ENCODE assay signal across 17 mouse cellular contexts in genomic region chr7:123405619-123406018, GRCm38 (mm10). TPM values are rescaled to one million over a fixed set of nuclear protein-coding genes. Genes with fewer than 3 reads are reported as not detected.
DNase-seq lines count a peak whose midpoint lies in the region; ATAC-seq and TF ChIP-seq lines count a peak whose summit lies in the region.
"Had no signal": no experiment of that assay in that cellular context is flagged by ENCODE, and none has a peak within 500 bp of the region (broad histone marks: within the 10 kb centered on the region; RNA-seq: fewer than 3 reads in every experiment).

No protein-coding gene starts in this region.

- no peak for TF ChIP-seq CTCF in embryonic fibroblast, embryonic 13.5 days (IDR thresholded peaks at IDR 0.05; ENCODE audit: borderline replicate concordance, insufficient read depth, low read length)

- H3K4me3 ChIP-seq in embryonic fibroblast, embryonic 13.5 days (ENCODE audit: insufficient read depth, low read length): no peak overlapping the region
- H3K4me3 ChIP-seq in liver, embryonic 12.5 days: no peak overlapping the region
- H3K4me3 ChIP-seq: hindbrain, embryonic 10.5 days; layer of hippocampus, adult 2 months; midbrain, embryonic 13.5 days; neural tube, embryonic 13.5 days had no signal

- peaks cover 57% of the 10 kb centered on the region for H3K36me3 ChIP-seq in liver, embryonic 12.5 days

- H3K9ac ChIP-seq in liver, embryonic 12.5 days: no peak overlapping the region
- H3K9ac ChIP-seq: forebrain, postnatal 0 days; midbrain, embryonic 13.5 days; neural tube, embryonic 13.5 days had no signal

- peak overlapping the region; percentile 78; the same call in 1 of the 2 replicates for H3K27ac ChIP-seq in embryonic fibroblast, embryonic 13.5 days (ENCODE audit: insufficient read depth, low read length)
- H3K27ac ChIP-seq in liver, embryonic 12.5 days: no peak overlapping the region
- H3K27ac ChIP-seq: hindbrain, embryonic 10.5 days; layer of hippocampus, adult 2 months; midbrain, embryonic 13.5 days; neural tube, embryonic 13.5 days had no signal

- intact Hi-C loops in heart, postnatal 14 days (cut with DNase I): no loop called here

- 33% methylated on average over 3 of the region's 3 CpGs for WGBS in liver, embryonic 12.5 days (ENCODE audit: insufficient replicate concordance)

- no peaks in the 10 kb centered on the region for H3K9me3 ChIP-seq in liver, embryonic 12.5 days (replicated peaks)
- H3K9me3 ChIP-seq: hindbrain, embryonic 10.5 days; midbrain, embryonic 13.5 days; neural tube, embryonic 13.5 days had no signal

- no peak overlapping the region for H3K4me2 ChIP-seq in liver, embryonic 12.5 days
- H3K4me2 ChIP-seq: midbrain, embryonic 13.5 days; neural tube, embryonic 13.5 days had no signal

- H3K27me3 ChIP-seq in liver, embryonic 12.5 days (replicated peaks): no peaks in the 10 kb centered on the region
- H3K27me3 ChIP-seq: midbrain, embryonic 13.5 days; neural tube, embryonic 13.5 days had no signal

- peaks cover 13% of the 10 kb centered on the region for H3K4me1 ChIP-seq in embryonic fibroblast, embryonic 13.5 days (ENCODE audit: control insufficient read depth, insufficient read depth, low read length)
- peaks cover 18% of the 10 kb centered on the region for H3K4me1 ChIP-seq in liver, embryonic 12.5 days
- H3K4me1 ChIP-seq: hindbrain, embryonic 10.5 days; midbrain, embryonic 13.5 days; neural tube, embryonic 13.5 days had no signal

- TF ChIP-seq POLR2A in embryonic fibroblast, embryonic 13.5 days (IDR thresholded peaks at IDR 0.05; ENCODE audit: low read depth, low read length): no peak

- peak; percentile 60; the same call in 1 of the 2 replicates for ATAC-seq in liver, embryonic 12.5 days
- ATAC-seq: forebrain, postnatal 0 days; midbrain, embryonic 13.5 days had no signal

- peak; percentile 2 to 36 for DNase-seq in heart, adult 9 months (ENCODE audit: low spot score in 2 of 2)
- no peak for DNase-seq in heart, postnatal 14 days
- no peak for DNase-seq in urinary bladder, adult 2 months (ENCODE audit: low spot score)
- DNase-seq in T-cell, adult 2 months (ENCODE audit: low spot score): no peak
- no peak for DNase-seq in right cerebral cortex, adult 18-20 months
- DNase-seq: forebrain, postnatal 0 days; kidney, adult 18-20 months; left cerebral cortex, postnatal 4 days; lung, postnatal 10 days; thymus, postnatal 14 days had no signal

RNA-seq across cellular contexts. Expression of gene Arhgap17, which starts 35.9 kb away (rescaled TPM):
- 10 to 100 TPM; 17.6 to 25.0 TPM for total RNA-seq in heart, postnatal 14 days (2021)
- 23.0 and 30.7 TPM in 2 replicates for polyA plus RNA-seq in embryonic fibroblast, embryonic 13.5 days (2011; ENCODE audit: insufficient read length, low read depth, missing spikeins)
- 16.7 TPM in 2 replicates for polyA plus RNA-seq in liver, embryonic 12.5 days (2016; fragmentation: Nextera tagmentation; extraction: Ambion mirVana)
- polyA plus RNA-seq in urinary bladder, adult 2 months (2012; rRNA removed): 27.4 and 27.9 TPM in 2 replicates

RNA-seq across cellular contexts. Expression of gene Lcmt1, which starts 36.0 kb away (rescaled TPM):
- total RNA-seq in heart, postnatal 14 days (2021): 10 to 100 TPM; 25.0 to 25.3 TPM
- polyA plus RNA-seq in embryonic fibroblast, embryonic 13.5 days (2011; ENCODE audit: insufficient read length, low read depth, missing spikeins): 32.0 and 33.3 TPM in 2 replicates
- 33.4 and 34.4 TPM in 2 replicates for polyA plus RNA-seq in liver, embryonic 12.5 days (2016; fragmentation: Nextera tagmentation; extraction: Ambion mirVana)
- polyA plus RNA-seq in urinary bladder, adult 2 months (2012; rRNA removed): 36.6 and 38.2 TPM in 2 replicates

RNA-seq across cellular contexts. Expression of gene Aqp8, which starts 56.5 kb away (rescaled TPM):
- 1 to 10 TPM in 1 of 2 experiments, under 1 TPM in 1; 0.98 to 2.0 TPM for total RNA-seq in heart, postnatal 14 days (2021)
- not detected in 2 replicates for polyA plus RNA-seq in embryonic fibroblast, embryonic 13.5 days (2011; ENCODE audit: insufficient read length, low read depth, missing spikeins)
- polyA plus RNA-seq in liver, embryonic 12.5 days (2016; fragmentation: Nextera tagmentation; extraction: Ambion mirVana): 2.4 and 2.6 TPM in 2 replicates
- polyA plus RNA-seq in urinary bladder, adult 2 months (2012; rRNA removed): not detected in 2 replicates
- total RNA-seq: forebrain, postnatal 0 days; layer of hippocampus, adult 2 months; left cerebral cortex, postnatal 4 days had no signal
- polyA plus RNA-seq: embryonic facial prominence, embryonic 14.5 days; forebrain, postnatal 0 days; midbrain, embryonic 13.5 days; neural tube, embryonic 13.5 days had no signal

Comparison
In these comparisons a context has a peak if more than half of its experiments do, and no peak if none do; other contexts are left out.
1. DNase-seq: peak in heart, adult 9 months (2 of 2); none in heart, postnatal 14 days (0 of 2), urinary bladder, adult 2 months (single experiment), T-cell, adult 2 months (single experiment) and right cerebral cortex, adult 18-20 months (single experiment).